Mouse (Mus musculus) large intestine, adult 2 months (tissue): ENCODE measurements around the gene Etl4. TPM values are rescaled to one million over a fixed set of nuclear protein-coding genes. Genes with fewer than 3 reads are reported as not detected.

Experiments used
- DNase-seq: peaks from one replicate; pipeline ENCODE4 v3.0.0-alpha.2; 2012; ENCODE audit warnings: low read depth, low spot score
- WGBS: fragments of 180-500 bp; shearing (Covaris S2); methylation state at CpG from one replicate; pipeline ENCODE4 v1.1.7; 2018; 5-methylcytosine and 5-hydroxymethylcytosine counted together
- polyA plus RNA-seq: library from polyadenylated mRNA; depleted of rRNA; stranded (reverse); fragments of >200 nt; gene quantifications from 2 replicates; pipeline ENCODE4 v1.2.3, GENCODE M21; 2012

The Etl4 gene
- polyA plus RNA-seq, 1 experiment: 18.2 TPM

GRCm38 (mm10) chr2:20602656-20603055 is 693.1 kb downstream of the Etl4 start:
- WGBS: 84% methylated on average over 2 of the region's 2 CpGs

GRCm38 (mm10) chr2:20603536-20603935 is 694.0 kb downstream of the Etl4 start:
- WGBS: 92% methylated on average over 6 of the region's 6 CpGs

More at GRCm38 (mm10) chr2:20602656-20603055, 693.1 kb downstream of the Etl4 start:
- DNase-seq: no peak

GRCm38 (mm10) chr2:20603991-20604390 is 694.4 kb downstream of the Etl4 start:
- no peak for DNase-seq
- 80% methylated on average over 6 of the region's 6 CpGs for WGBS

More at GRCm38 (mm10) chr2:20603536-20603935, 694.0 kb downstream of the Etl4 start:
- DNase-seq: no peak

- DNase-seq: no peak
- 85% methylated on average over 8 of the region's 8 CpGs for WGBS
Measured at GRCm38 (mm10) chr2:20609203-20609602, 699.6 kb downstream of the Etl4 start.

- WGBS: 57% methylated on average over 1 of the region's 1 CpGs
- peak; percentile 27 for DNase-seq
Measured at GRCm38 (mm10) chr2:20615948-20616347, 706.4 kb downstream of the Etl4 start.

GRCm38 (mm10) chr2:20618396-20618795 is 708.8 kb downstream of the Etl4 start:
- WGBS: 91% methylated on average over 5 of the region's 5 CpGs

GRCm38 (mm10) chr2:20619881-20620280 is 710.3 kb downstream of the Etl4 start:
- 76% methylated on average over 5 of the region's 5 CpGs for WGBS
- DNase-seq: no peak

More at GRCm38 (mm10) chr2:20618396-20618795, 708.8 kb downstream of the Etl4 start:
- DNase-seq: no peak

GRCm38 (mm10) chr2:20629156-20629712 is 719.7 kb downstream of the Etl4 start:
- DNase-seq: no peak
- 86% methylated on average over 8 of the region's 8 CpGs for WGBS

- WGBS: 27% methylated on average over 3 of the region's 3 CpGs
Measured at GRCm38 (mm10) chr2:20638604-20639003, 729.0 kb downstream of the Etl4 start.

GRCm38 (mm10) chr2:20639721-20640120 is 730.1 kb downstream of the Etl4 start:
- DNase-seq: no peak
- WGBS: 86% methylated on average over 2 of the region's 2 CpGs

More at GRCm38 (mm10) chr2:20638604-20639003, 729.0 kb downstream of the Etl4 start:
- DNase-seq: no peak

GRCm38 (mm10) chr2:20642818-20643217 is 733.2 kb downstream of the Etl4 start:
- no peak for DNase-seq
- 65% methylated on average over 9 of the region's 9 CpGs for WGBS

GRCm38 (mm10) chr2:20649817-20650216 is 740.2 kb downstream of the Etl4 start:
- 10% methylated on average over 4 of the region's 4 CpGs for WGBS
- no peak for DNase-seq

GRCm38 (mm10) chr2:20653116-20653515 is 743.5 kb downstream of the Etl4 start:
- DNase-seq: no peak

- 73% methylated on average over 8 of the region's 8 CpGs for WGBS
- no peak for DNase-seq
Measured at GRCm38 (mm10) chr2:20654058-20654457, 744.5 kb downstream of the Etl4 start.

- WGBS: 75% methylated on average over 9 of the region's 9 CpGs
Measured at GRCm38 (mm10) chr2:20654598-20655340, 745.2 kb downstream of the Etl4 start.

GRCm38 (mm10) chr2:20655341-20655612 is 745.7 kb downstream of the Etl4 start:
- WGBS: 44% methylated on average over 2 of the region's 2 CpGs
- no peak for DNase-seq

More at GRCm38 (mm10) chr2:20654598-20655340, 745.2 kb downstream of the Etl4 start:
- DNase-seq: no peak

GRCm38 (mm10) chr2:20657856-20658255 is 748.3 kb downstream of the Etl4 start:
- DNase-seq: peak; percentile 37
- 24% methylated on average over 3 of the region's 3 CpGs for WGBS

- 94% methylated on average over 11 of the region's 11 CpGs for WGBS
- no peak for DNase-seq
Measured at GRCm38 (mm10) chr2:20661841-20662240, 752.3 kb downstream of the Etl4 start.

GRCm38 (mm10) chr2:20662696-20663095 is 753.1 kb downstream of the Etl4 start:
- WGBS: 89% methylated on average over 3 of the region's 3 CpGs
- DNase-seq: no peak

- no peak for DNase-seq
- WGBS: 27% methylated on average over 5 of the region's 5 CpGs
Measured at GRCm38 (mm10) chr2:20665309-20665971, 755.9 kb downstream of the Etl4 start.

- DNase-seq: peak; percentile 24
- 47% methylated on average over 2 of the region's 2 CpGs for WGBS
Measured at GRCm38 (mm10) chr2:20666051-20666478, 756.5 kb downstream of the Etl4 start.
